Mouse (Mus musculus) heart, adult 2 months (tissue): Measurements from ENCODE around the gene Glod4.

ENCODE experiments used
- CTCF ChIP-seq: fragments of 200-600 bp; IDR thresholded peaks from 2 replicates; pipeline ENCODE4 v1.8.1; 2022; ENCODE audit warnings: antibody characterized with exemption, mild to moderate bottlenecking, moderate library complexity
- EP300 ChIP-seq: fragments of 200-500 bp; IDR thresholded peaks from 2 replicates; pipeline ENCODE4 v1.6.1; 2011; ENCODE audit warnings: low read depth, low read length, control low read depth; ENCODE audit not compliant: insufficient read depth
- POLR2A ChIP-seq: fragments of 200-500 bp; IDR thresholded peaks from 2 replicates; pipeline ENCODE4 v1.6.1; 2011; ENCODE audit warnings: mild to moderate bottlenecking, low read depth, low read length, control low read depth; ENCODE audit not compliant: insufficient read depth

DNA sequence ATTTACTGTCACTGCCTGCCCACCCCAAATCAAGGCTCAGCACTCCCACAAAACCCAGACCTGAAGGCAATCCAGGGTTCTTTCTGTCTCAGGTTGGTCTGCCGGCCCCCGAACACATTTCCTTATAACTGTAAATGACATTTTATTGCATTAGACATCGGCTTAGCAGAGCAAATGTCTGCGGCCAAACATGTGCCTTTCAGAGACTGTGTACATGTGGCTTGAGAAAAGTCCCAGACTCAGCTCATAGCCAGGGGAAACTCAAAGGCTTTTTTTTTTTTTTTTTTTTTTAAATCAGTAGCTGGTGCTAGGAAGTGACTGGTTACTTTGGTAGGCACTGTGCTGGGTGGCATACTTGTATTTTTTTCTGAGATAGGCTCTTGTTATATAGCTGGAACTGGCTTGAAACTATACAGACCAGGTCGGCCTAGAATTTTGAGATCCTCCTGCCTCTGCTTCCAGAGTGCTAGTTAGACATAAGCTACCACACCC is 27.4 kb downstream of the Glod4 start:
- TF ChIP-seq CTCF, result no peak
- TF ChIP-seq POLR2A, result no peak
- TF ChIP-seq EP300, result no peak
